Mouse (Mus musculus) midbrain, embryonic 11.5 days (tissue): ENCODE measurements around the gene Nkx2-2. TPM values are rescaled to one million over a fixed set of nuclear protein-coding genes. Genes with fewer than 3 reads are reported as not detected.
"Not testable (repeated sequence)": the region's sequence is repeated elsewhere in the genome, so short reads cannot be mapped to it uniquely, and the experiment has no call there.

Experiments used
- ATAC-seq: fragments of 200-750 bp; cut with Nextera tagmentation; 2 replicates; pipeline ENCODE4 v1.8.0; 2017; ENCODE audit warnings: moderate TSS enrichment, moderate library complexity; ENCODE audit not compliant: low FRiP score
- DNase-seq: peaks from one replicate; pipeline ENCODE4 v3.0.0; 2015; ENCODE audit warnings: low spot score; ENCODE audit errors: missing footprints
- H3K27ac ChIP-seq: fragments of 300-500 bp; sonication (generic); 2 replicates; pipeline ENCODE4 v1.5.1; 2014; ENCODE audit warnings: low read depth, low read length
- H3K27me3 ChIP-seq: fragments of 300-500 bp; sonication (generic); 2 replicates; pipeline ENCODE4 v1.6.1; 2014; ENCODE audit warnings: mild to moderate bottlenecking, low read length, moderate library complexity, mixed read lengths; ENCODE audit not compliant: control insufficient read depth, insufficient read depth
- H3K36me3 ChIP-seq: fragments of 300-500 bp; sonication (generic); 2 replicates; pipeline ENCODE4 v1.6.1; 2014; ENCODE audit warnings: mild to moderate bottlenecking, low read length, moderate library complexity, mixed read lengths; ENCODE audit not compliant: control insufficient read depth, insufficient read depth
- H3K4me1 ChIP-seq: fragments of 300-500 bp; sonication (generic); 2 replicates; pipeline ENCODE4 v1.6.1; 2014; ENCODE audit warnings: low read length; ENCODE audit not compliant: control insufficient read depth, insufficient read depth
- H3K4me2 ChIP-seq: fragments of 300-500 bp; sonication (generic); 2 replicates; pipeline ENCODE4 v1.6.1; 2014; ENCODE audit warnings: mild to moderate bottlenecking, moderate library complexity
- H3K4me3 ChIP-seq: fragments of 300-500 bp; sonication (generic); 2 replicates; pipeline ENCODE4 v1.5.1; 2014; ENCODE audit warnings: low read depth, low read length
- H3K9ac ChIP-seq: fragments of 300-500 bp; sonication (generic); 2 replicates; pipeline ENCODE4 v1.6.1; 2014; ENCODE audit warnings: low read length
- H3K9me3 ChIP-seq: fragments of 300-500 bp; sonication (generic); 2 replicates; pipeline ENCODE4 v1.6.1; 2016; ENCODE audit warnings: low read length; ENCODE audit not compliant: control insufficient read depth
- WGBS: fragments of 180-500 bp; shearing (Covaris S2); extraction: QIAGEN DNeasy Blood & Tissue Kit; methylation state at CpG from one replicate; pipeline ENCODE4 v1.1.7; 2014; 5-methylcytosine and 5-hydroxymethylcytosine counted together
- polyA plus RNA-seq: library from polyadenylated mRNA; unstranded; fragments of >200 nt; fragmentation: Nextera tagmentation; extraction: Ambion mirVana; gene quantifications from 2 replicates; pipeline ENCODE4 v1.2.1, GENCODE M21; 2014

Gene Nkx2-2
- polyA plus RNA-seq, 1 experiment from 2014 or later = 14.7 TPM

- H3K4me2 ChIP-seq = no peak overlapping the region
- H3K9ac ChIP-seq = no peak overlapping the region
- no peaks in the 10 kb centered on the region for H3K36me3 ChIP-seq
- no peak overlapping the region for H3K4me3 ChIP-seq
- peak; percentile 66 for DNase-seq
- no peaks in the 10 kb centered on the region for H3K9me3 ChIP-seq
- H3K27ac ChIP-seq = no peak overlapping the region
- H3K4me1 ChIP-seq = peaks cover 2% of the 10 kb centered on the region; the same call in 1 of the 2 replicates
- peaks cover 16% of the 10 kb centered on the region for H3K27me3 ChIP-seq
- ATAC-seq = no peak
These were observed 20.3 kb downstream of the Nkx2-2 start for GRCm38 (mm10) chr2:147173751-147174150.

GRCm38 (mm10) chr2:147170538-147170937 lies 23.5 kb downstream of the Nkx2-2 start:
- ATAC-seq, H3K4me3 ChIP-seq, H3K4me2 ChIP-seq, H3K9ac ChIP-seq, H3K9me3 ChIP-seq, H3K4me1 ChIP-seq, H3K36me3 ChIP-seq, H3K27ac ChIP-seq, H3K27me3 ChIP-seq: not testable (repeated sequence)
- WGBS = 82% methylated on average over 9 of the region's 9 CpGs
- DNase-seq = peak; percentile 19

GRCm38 (mm10) chr2:147165863-147166262 lies 28.2 kb downstream of the Nkx2-2 start:
- Histone ChIP-seq H3K4me1 (no peaks in the 10 kb centered on the region), H3K4me3 (no peak overlapping the region), H3K4me2 (no peak overlapping the region), H3K9me3 (no peaks in the 10 kb centered on the region), H3K36me3 (no peaks in the 10 kb centered on the region), H3K27me3 (no peaks in the 10 kb centered on the region), H3K27ac (no peak overlapping the region), H3K9ac (no peak overlapping the region)
- ATAC-seq (no peak), DNase-seq (peak; percentile 23)
- WGBS = 91% methylated on average over 1 of the region's 1 CpGs

- H3K27me3 ChIP-seq = no peaks in the 10 kb centered on the region
- peak; percentile 64 for DNase-seq
- no peak for ATAC-seq
- H3K9me3 ChIP-seq = no peaks in the 10 kb centered on the region
- no peak overlapping the region for H3K27ac ChIP-seq
- WGBS = 86% methylated on average over 3 of the region's 3 CpGs
- H3K4me3 ChIP-seq = no peak overlapping the region
- H3K4me2 ChIP-seq = no peak overlapping the region
- no peak overlapping the region for H3K9ac ChIP-seq
- H3K4me1 ChIP-seq = no peaks in the 10 kb centered on the region
- H3K36me3 ChIP-seq = no peaks in the 10 kb centered on the region
These were observed 28.7 kb downstream of the Nkx2-2 start for GRCm38 (mm10) chr2:147165376-147165775.

GRCm38 (mm10) chr2:147152543-147152942 lies 41.5 kb downstream of the Nkx2-2 start:
- Histone ChIP-seq H3K4me3 (no peak overlapping the region), H3K4me2 (no peak overlapping the region), H3K9me3 (no peaks in the 10 kb centered on the region), H3K36me3 (no peaks in the 10 kb centered on the region), H3K27me3 (no peaks in the 10 kb centered on the region), H3K4me1 (no peaks in the 10 kb centered on the region), H3K27ac (no peak overlapping the region), H3K9ac (no peak overlapping the region)
- ATAC-seq = no peak
- 71% methylated on average over 2 of the region's 2 CpGs for WGBS
- DNase-seq = no peak

Other genes starting within 250 kb of the Nkx2-2 start
- 113 and 131 TPM in 2 replicates for gene Xrn2, start 181.2 kb downstream of the Nkx2-2 start, polyA plus RNA-seq
- gene Nkx2-4, start 108.8 kb downstream of the Nkx2-2 start, polyA plus RNA-seq = 3.0 and 4.3 TPM in 2 replicates
- 0.10 and 0.33 TPM in 2 replicates for gene Pax1, start 167.7 kb upstream of the Nkx2-2 start, polyA plus RNA-seq